Mouse (Mus musculus): ENCODE data around the gene Itk. TPM values are rescaled to one million over a fixed set of nuclear protein-coding genes. Genes with fewer than 3 reads are reported as not detected.
A peak's percentile ranks its signal among the peaks of the same experiment; 100 is the strongest.

The Itk gene
- polyA plus RNA-seq, 1 experiment from 2014 or later, result not detected

GRCm38 (mm10) chr11:46349681-46350410, 39.5 kb downstream of the Itk start:
- H3K9ac ChIP-seq (ENCODE audit: low read length), result no peak overlapping the region
- no peaks in the 10 kb centered on the region for H3K27me3 ChIP-seq (replicated peaks; ENCODE audit: control insufficient read depth, insufficient read depth, low read length)
- WGBS, result 73% methylated on average over 2 of the region's 2 CpGs
- no peaks in the 10 kb centered on the region for H3K36me3 ChIP-seq (ENCODE audit: control insufficient read depth, insufficient read depth, low read length)
- no peak overlapping the region for H3K27ac ChIP-seq (ENCODE audit: low read depth, low read length)
- no peaks in the 10 kb centered on the region for H3K9me3 ChIP-seq (replicated peaks; ENCODE audit: control insufficient read depth, low read length)
- ATAC-seq (no peak), DNase-seq (ENCODE audit: low spot score) (peak; percentile 12)
- no peak overlapping the region for H3K4me2 ChIP-seq (ENCODE audit: low read length)
- H3K4me3 ChIP-seq (ENCODE audit: low read depth, low read length), result no peak overlapping the region
- no peaks in the 10 kb centered on the region for H3K4me1 ChIP-seq (ENCODE audit: control insufficient read depth, insufficient read depth, low read length)

DNA sequence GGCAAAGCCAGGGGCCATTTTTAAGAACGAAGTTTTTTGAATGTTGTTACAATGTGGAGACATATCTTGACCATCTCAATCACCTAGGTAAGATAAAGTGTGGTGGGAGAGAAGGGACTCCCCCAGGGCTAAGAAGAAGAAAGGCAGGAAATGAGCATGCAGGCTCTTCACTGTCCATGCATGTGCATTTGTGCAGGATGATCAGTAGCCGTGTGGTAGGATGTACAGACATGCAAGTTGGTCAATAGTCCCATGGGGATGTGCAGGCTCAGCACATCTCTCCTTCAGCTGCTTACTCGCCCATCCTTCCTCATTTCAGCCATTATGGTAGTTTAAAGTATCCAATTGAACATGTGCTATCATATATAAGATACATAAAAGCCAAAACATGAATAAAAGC, 40.9 kb downstream of the Itk start:
- Histone ChIP-seq H3K9me3 (replicated peaks; ENCODE audit: control insufficient read depth, low read length) (no peaks in the 10 kb centered on the region), H3K27me3 (replicated peaks; ENCODE audit: control insufficient read depth, insufficient read depth, low read length) (no peaks in the 10 kb centered on the region), H3K27ac (ENCODE audit: low read depth, low read length) (no peak overlapping the region), H3K4me2 (ENCODE audit: low read length) (no peak overlapping the region), H3K9ac (ENCODE audit: low read length) (no peak overlapping the region), H3K36me3 (ENCODE audit: control insufficient read depth, insufficient read depth, low read length) (no peaks in the 10 kb centered on the region), H3K4me3 (ENCODE audit: low read depth, low read length) (no peak overlapping the region), H3K4me1 (ENCODE audit: control insufficient read depth, insufficient read depth, low read length) (no peaks in the 10 kb centered on the region)
- DNase-seq (ENCODE audit: low spot score) (no peak), ATAC-seq (no peak)
- WGBS, result 81% methylated on average over 3 of the region's 3 CpGs

DNA sequence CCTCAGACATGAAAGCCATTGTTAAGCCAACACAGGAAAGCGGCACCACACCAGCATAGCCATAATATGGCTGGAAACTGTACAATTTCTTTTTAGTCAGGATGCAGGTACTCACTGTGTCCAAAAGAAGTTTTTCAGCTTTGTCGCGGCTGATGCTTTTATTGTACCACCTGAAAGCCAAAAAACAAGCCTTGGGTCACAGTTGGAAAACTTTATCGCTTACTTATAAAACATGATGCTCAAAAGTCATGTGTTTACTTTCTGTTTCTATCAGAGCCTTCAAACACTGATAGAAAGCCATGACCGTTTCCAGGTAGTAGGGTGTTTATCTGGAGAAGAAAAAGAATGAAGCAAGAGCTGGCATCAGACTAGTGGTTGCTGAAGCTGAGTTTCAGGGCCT, 41.6 kb downstream of the Itk start:
- Histone ChIP-seq H3K36me3 (ENCODE audit: control insufficient read depth, insufficient read depth, low read length) (no peaks in the 10 kb centered on the region), H3K27ac (ENCODE audit: low read depth, low read length) (no peak overlapping the region), H3K27me3 (replicated peaks; ENCODE audit: control insufficient read depth, insufficient read depth, low read length) (no peaks in the 10 kb centered on the region), H3K4me1 (ENCODE audit: control insufficient read depth, insufficient read depth, low read length) (no peaks in the 10 kb centered on the region), H3K4me3 (ENCODE audit: low read depth, low read length) (no peak overlapping the region), H3K9me3 (replicated peaks; ENCODE audit: control insufficient read depth, low read length) (no peaks in the 10 kb centered on the region), H3K4me2 (ENCODE audit: low read length) (no peak overlapping the region), H3K9ac (ENCODE audit: low read length) (no peak overlapping the region)
- ATAC-seq (no peak), DNase-seq (ENCODE audit: low spot score) (no peak)
- WGBS, result 90% methylated on average over 5 of the region's 5 CpGs

DNA sequence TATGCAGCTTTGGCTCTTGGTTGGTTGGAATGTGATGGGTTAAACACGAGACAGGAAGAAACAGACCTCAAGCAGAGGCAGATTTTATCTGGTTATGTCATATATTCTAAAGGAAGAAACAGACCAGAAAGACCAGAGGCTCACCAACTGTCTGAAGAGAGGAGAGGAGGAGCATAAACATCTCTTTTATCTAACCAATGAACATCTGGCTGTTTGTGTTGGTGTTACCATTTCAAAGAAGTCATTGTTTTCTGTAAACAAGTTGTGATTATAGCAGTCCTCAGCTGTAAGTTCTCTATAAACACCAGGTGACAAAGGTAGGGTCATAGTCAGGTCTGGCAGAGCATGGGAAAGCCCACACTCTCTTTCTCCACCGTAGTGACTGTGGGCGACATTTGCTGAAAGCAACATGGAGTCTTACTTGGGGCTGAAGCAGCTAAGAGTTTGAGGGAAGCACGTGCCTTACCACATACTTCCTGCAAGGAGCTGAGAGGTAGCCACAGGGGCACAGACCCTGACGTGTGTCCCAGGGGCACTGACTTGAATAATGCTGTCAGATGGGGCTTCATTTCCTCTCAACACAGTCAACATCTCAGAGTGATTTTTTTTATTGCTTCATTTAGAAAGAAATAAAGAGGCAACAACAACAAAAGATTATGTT, 45.3 kb downstream of the Itk start:
- H3K27ac ChIP-seq (ENCODE audit: low read depth, low read length), result no peak overlapping the region
- H3K4me1 ChIP-seq (ENCODE audit: control insufficient read depth, insufficient read depth, low read length), result no peaks in the 10 kb centered on the region
- ATAC-seq (no peak), DNase-seq (ENCODE audit: low spot score) (no peak)
- no peaks in the 10 kb centered on the region for H3K27me3 ChIP-seq (replicated peaks; ENCODE audit: control insufficient read depth, insufficient read depth, low read length)
- H3K36me3 ChIP-seq (ENCODE audit: control insufficient read depth, insufficient read depth, low read length), result no peaks in the 10 kb centered on the region
- H3K9me3 ChIP-seq (replicated peaks; ENCODE audit: control insufficient read depth, low read length), result no peaks in the 10 kb centered on the region
- H3K9ac ChIP-seq (ENCODE audit: low read length), result no peak overlapping the region
- H3K4me2 ChIP-seq (ENCODE audit: low read length), result no peak overlapping the region
- no peak overlapping the region for H3K4me3 ChIP-seq (ENCODE audit: low read depth, low read length)
- WGBS, result 65% methylated on average over 5 of the region's 5 CpGs

DNA sequence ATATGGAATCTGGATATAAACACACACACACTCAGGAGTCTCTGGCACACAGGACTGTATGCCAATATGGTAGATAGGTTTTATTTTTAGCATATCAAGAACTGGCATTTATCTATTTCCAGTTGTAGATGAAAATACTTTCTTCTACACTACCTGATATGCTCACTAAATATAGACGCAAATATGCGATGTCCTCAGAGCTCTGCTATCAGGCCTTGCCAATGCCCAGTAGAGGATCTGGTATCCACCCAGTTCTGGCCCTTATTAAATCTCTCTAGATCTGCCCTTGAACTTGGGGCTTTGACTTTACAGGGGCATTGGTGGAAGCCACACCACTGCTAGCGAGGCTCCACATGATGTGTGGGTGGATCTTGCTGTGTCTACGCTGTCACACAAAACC, 47.4 kb downstream of the Itk start:
- H3K36me3 ChIP-seq (ENCODE audit: control insufficient read depth, insufficient read depth, low read length), result no peaks in the 10 kb centered on the region
- WGBS, result 91% methylated on average over 4 of the region's 4 CpGs
- no peak overlapping the region for H3K4me3 ChIP-seq (ENCODE audit: low read depth, low read length)
- H3K27me3 ChIP-seq (replicated peaks; ENCODE audit: control insufficient read depth, insufficient read depth, low read length), result no peaks in the 10 kb centered on the region
- H3K4me2 ChIP-seq (ENCODE audit: low read length), result no peak overlapping the region
- ATAC-seq (no peak), DNase-seq (ENCODE audit: low spot score) (no peak)
- H3K27ac ChIP-seq (ENCODE audit: low read depth, low read length), result no peak overlapping the region
- H3K9ac ChIP-seq (ENCODE audit: low read length), result no peak overlapping the region
- H3K4me1 ChIP-seq (ENCODE audit: control insufficient read depth, insufficient read depth, low read length), result no peaks in the 10 kb centered on the region
- H3K9me3 ChIP-seq (replicated peaks; ENCODE audit: control insufficient read depth, low read length), result no peaks in the 10 kb centered on the region

GRCm38 (mm10) chr11:46336020-46336419, 53.3 kb downstream of the Itk start:
- no peaks in the 10 kb centered on the region for H3K36me3 ChIP-seq (ENCODE audit: control insufficient read depth, insufficient read depth, low read length)
- 90% methylated on average over 5 of the region's 5 CpGs for WGBS
- no peak overlapping the region for H3K4me3 ChIP-seq (ENCODE audit: low read depth, low read length)
- no peak for ATAC-seq
- DNase-seq (ENCODE audit: low spot score), result no peak
- no peaks in the 10 kb centered on the region for H3K27me3 ChIP-seq (replicated peaks; ENCODE audit: control insufficient read depth, insufficient read depth, low read length)
- no peak overlapping the region for H3K9ac ChIP-seq (ENCODE audit: low read length)
- no peak overlapping the region for H3K4me2 ChIP-seq (ENCODE audit: low read length)
- no peak overlapping the region for H3K27ac ChIP-seq (ENCODE audit: low read depth, low read length)
- no peaks in the 10 kb centered on the region for H3K4me1 ChIP-seq (ENCODE audit: control insufficient read depth, insufficient read depth, low read length)
- H3K9me3 ChIP-seq (replicated peaks; ENCODE audit: control insufficient read depth, low read length), result no peaks in the 10 kb centered on the region

- H3K4me3 ChIP-seq (ENCODE audit: low read depth, low read length), result no peak overlapping the region
- DNase-seq (ENCODE audit: low spot score) (no peak), ATAC-seq (no peak)
- H3K27me3 ChIP-seq (replicated peaks; ENCODE audit: control insufficient read depth, insufficient read depth, low read length), result no peaks in the 10 kb centered on the region
- no peaks in the 10 kb centered on the region for H3K9me3 ChIP-seq (replicated peaks; ENCODE audit: control insufficient read depth, low read length)
- 93% methylated on average over 8 of the region's 8 CpGs for WGBS
- H3K36me3 ChIP-seq (ENCODE audit: control insufficient read depth, insufficient read depth, low read length), result no peaks in the 10 kb centered on the region
- no peak overlapping the region for H3K27ac ChIP-seq (ENCODE audit: low read depth, low read length)
- H3K4me1 ChIP-seq (ENCODE audit: control insufficient read depth, insufficient read depth, low read length), result no peaks in the 10 kb centered on the region
- H3K4me2 ChIP-seq (ENCODE audit: low read length), result no peak overlapping the region
- H3K9ac ChIP-seq (ENCODE audit: low read length), result no peak overlapping the region
These were observed 57.1 kb downstream of the Itk start for GRCm38 (mm10) chr11:46332217-46332616.

DNA sequence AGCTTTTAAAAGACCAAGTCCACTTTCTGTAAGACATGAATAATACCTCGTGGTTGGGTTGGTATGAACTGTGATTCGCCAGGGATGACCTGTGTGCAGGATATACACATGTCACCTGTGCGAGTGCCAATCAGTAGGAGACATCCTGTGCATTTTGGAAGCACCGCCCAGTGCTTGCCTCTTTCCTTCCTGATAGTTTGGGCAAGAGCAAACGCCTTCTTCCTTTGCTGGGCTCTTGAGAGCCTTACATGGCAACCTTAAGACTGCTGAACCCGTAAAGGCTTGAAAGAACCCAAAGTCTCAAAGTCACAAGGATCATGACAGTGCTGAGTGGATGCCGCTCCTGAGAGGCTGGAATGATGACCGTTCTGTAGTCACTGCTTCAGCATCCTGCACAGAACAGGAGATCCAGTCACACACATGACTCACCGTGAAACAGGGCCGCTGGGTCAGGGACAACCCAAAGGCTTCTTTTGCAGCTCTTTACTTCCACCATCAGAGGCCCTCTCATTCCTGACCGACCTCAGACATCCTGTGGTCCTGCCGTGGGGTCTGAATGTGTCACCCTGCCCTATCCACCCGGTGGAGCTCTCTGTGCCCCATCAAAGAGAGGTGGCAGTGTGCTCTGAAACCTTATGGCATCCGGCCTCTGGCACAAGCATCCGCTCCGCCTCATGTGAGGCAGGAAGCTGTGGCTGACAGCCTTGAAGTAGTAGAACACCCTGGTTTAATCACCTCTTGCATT, 62.9 kb downstream of the Itk start:
- Histone ChIP-seq H3K27ac (ENCODE audit: low read depth, low read length) (no peak overlapping the region), H3K4me1 (ENCODE audit: control insufficient read depth, insufficient read depth, low read length) (no peaks in the 10 kb centered on the region), H3K27me3 (replicated peaks; ENCODE audit: control insufficient read depth, insufficient read depth, low read length) (no peaks in the 10 kb centered on the region), H3K9ac (ENCODE audit: low read length) (no peak overlapping the region), H3K4me3 (ENCODE audit: low read depth, low read length) (no peak overlapping the region), H3K36me3 (ENCODE audit: control insufficient read depth, insufficient read depth, low read length) (no peaks in the 10 kb centered on the region), H3K4me2 (ENCODE audit: low read length) (no peak overlapping the region), H3K9me3 (replicated peaks; ENCODE audit: control insufficient read depth, low read length) (no peaks in the 10 kb centered on the region)
- no peak for ATAC-seq
- 89% methylated on average over 16 of the region's 16 CpGs for WGBS
- DNase-seq (ENCODE audit: low spot score), result no peak

GRCm38 (mm10) chr11:46321559-46321958, 67.8 kb downstream of the Itk start:
- Histone ChIP-seq H3K9ac (ENCODE audit: low read length) (no peak overlapping the region), H3K27me3 (replicated peaks; ENCODE audit: control insufficient read depth, insufficient read depth, low read length) (no peaks in the 10 kb centered on the region), H3K9me3 (replicated peaks; ENCODE audit: control insufficient read depth, low read length) (no peaks in the 10 kb centered on the region), H3K4me2 (ENCODE audit: low read length) (no peak overlapping the region), H3K4me1 (ENCODE audit: control insufficient read depth, insufficient read depth, low read length) (no peaks in the 10 kb centered on the region), H3K36me3 (ENCODE audit: control insufficient read depth, insufficient read depth, low read length) (no peaks in the 10 kb centered on the region), H3K27ac (ENCODE audit: low read depth, low read length) (no peak overlapping the region), H3K4me3 (ENCODE audit: low read depth, low read length) (no peak overlapping the region)
- ATAC-seq, result no peak
- 80% methylated on average over 7 of the region's 7 CpGs for WGBS
- DNase-seq (ENCODE audit: low spot score), result no peak
